Mouse (Mus musculus) heart, embryonic 13.5 days (tissue): ENCODE data around the gene P2rx7. TPM values are rescaled to one million over a fixed set of nuclear protein-coding genes. Genes with fewer than 3 reads are reported as not detected.
A peak's percentile ranks its signal among the peaks of the same experiment; 100 is the strongest.

Experiments used
- ATAC-seq: fragments of 200-750 bp; cut with Nextera tagmentation; 2 replicates; pipeline ENCODE4 v1.8.0; 2017; ENCODE audit warnings: moderate TSS enrichment; ENCODE audit not compliant: insufficient number of reproducible peaks, low FRiP score, low TSS enrichment; ENCODE audit errors: extremely low read depth
- H3K27ac ChIP-seq: fragments of 300-500 bp; sonication (generic); replicated peaks from 2 replicates; pipeline ENCODE4 v1.5.1; 2015; ENCODE audit warnings: moderate library complexity, mild to moderate bottlenecking, inconsistent platforms
- H3K27me3 ChIP-seq: fragments of 300-500 bp; sonication (generic); replicated peaks from 2 replicates; pipeline ENCODE4 v1.6.1; 2015; ENCODE audit warnings: mild to moderate bottlenecking, inconsistent platforms
- H3K36me3 ChIP-seq: fragments of 300-500 bp; sonication (generic); 2 replicates; pipeline ENCODE4 v1.6.1; 2015; ENCODE audit warnings: mild to moderate bottlenecking, inconsistent platforms
- H3K4me1 ChIP-seq: fragments of 300-500 bp; sonication (generic); 2 replicates; pipeline ENCODE4 v1.6.1; 2015; ENCODE audit warnings: inconsistent platforms
- H3K4me2 ChIP-seq: fragments of 300-500 bp; sonication (generic); 2 replicates; pipeline ENCODE4 v1.6.1; 2015; ENCODE audit warnings: inconsistent platforms, mild to moderate bottlenecking, moderate library complexity
- H3K4me3 ChIP-seq: fragments of 300-500 bp; sonication (generic); 2 replicates; pipeline ENCODE4 v1.5.1; 2015; ENCODE audit warnings: moderate library complexity, mild to moderate bottlenecking, inconsistent platforms
- H3K9ac ChIP-seq: fragments of 300-500 bp; sonication (generic); 2 replicates; pipeline ENCODE4 v1.6.1; 2015; ENCODE audit warnings: inconsistent platforms, mild to moderate bottlenecking, moderate library complexity
- H3K9me3 ChIP-seq: fragments of 300-500 bp; sonication (generic); 2 replicates; pipeline ENCODE4 v1.6.1; 2016; ENCODE audit warnings: inconsistent platforms
- WGBS: fragments of 180-500 bp; shearing (Covaris S2); methylation state at CpG from one replicate; pipeline ENCODE4 v1.1.7; 2015; ENCODE audit warnings: mixed read lengths; 5-methylcytosine and 5-hydroxymethylcytosine counted together
- polyA plus RNA-seq: library from polyadenylated mRNA; unstranded; fragments of >200 nt; fragmentation: Nextera tagmentation; extraction: Ambion mirVana; gene quantifications from 2 replicates; pipeline ENCODE4 v1.2.1, GENCODE M21; 2015

The P2rx7 gene
- polyA plus RNA-seq, result 1.3 and 1.6 TPM in 2 replicates

GRCm38 (mm10) chr5:122643701-122644100, at the start of gene P2rx7:
Gene P2rx7 (plus strand): TSS chr5:122643911.
- H3K9ac ChIP-seq, result peak within 1 kb of the TSS; percentile 29
- 73% methylated on average over 12 of the region's 12 CpGs for WGBS
- peaks cover 27% of the 10 kb centered on the region for H3K4me1 ChIP-seq
- no peaks in the 10 kb centered on the region for H3K9me3 ChIP-seq
- 0 out of 2 replicates have a peak within 1 kb of the TSS, but pooled peaks have one; percentile 26 for H3K27ac ChIP-seq
- peak within 1 kb of the TSS; percentile 24; the same call in 1 of the 2 replicates for H3K4me2 ChIP-seq
- no peaks in the 10 kb centered on the region for H3K27me3 ChIP-seq
- 0 out of 2 replicates have a peak within 1 kb of the TSS, but pooled peaks have one; percentile 1 for H3K4me3 ChIP-seq
- no peak for ATAC-seq
- no peaks in the 10 kb centered on the region for H3K36me3 ChIP-seq

- Histone ChIP-seq H3K9me3 (peaks cover 4% of the 10 kb centered on the region; the same call in 1 of the 2 replicates), H3K4me2 (no peak overlapping the region), H3K27me3 (no peaks in the 10 kb centered on the region), H3K4me3 (no peak overlapping the region), H3K36me3 (peaks cover 81% of the 10 kb centered on the region), H3K27ac (no peak overlapping the region), H3K9ac (no peak overlapping the region), H3K4me1 (no peaks in the 10 kb centered on the region)
- no peak for ATAC-seq
- WGBS, result 80% methylated on average over 4 of the region's 4 CpGs
Observed at GRCm38 (mm10) chr5:122595470-122595869, 48.2 kb upstream of the P2rx7 start.

- WGBS, result 21% methylated on average over 11 of the region's 11 CpGs
- Histone ChIP-seq H3K4me2 (peak overlapping the region; percentile 18), H3K36me3 (peaks cover 68% of the 10 kb centered on the region), H3K4me1 (peaks cover 27% of the 10 kb centered on the region), H3K4me3 (no peak overlapping the region), H3K9ac (peak overlapping the region; percentile 17; the same call in 1 of the 2 replicates), H3K9me3 (peaks cover 4% of the 10 kb centered on the region; the same call in 1 of the 2 replicates), H3K27ac (peak overlapping the region; percentile 79), H3K27me3 (no peaks in the 10 kb centered on the region)
- ATAC-seq, result no peak; the same call in 1 of the 2 replicates
Observed at GRCm38 (mm10) chr5:122602233-122602632, 41.5 kb upstream of the P2rx7 start.

GRCm38 (mm10) chr5:122604894-122605293, 38.8 kb upstream of the P2rx7 start:
- H3K4me3 ChIP-seq, result no peak overlapping the region
- ATAC-seq, result no peak
- H3K27me3 ChIP-seq, result no peaks in the 10 kb centered on the region
- H3K36me3 ChIP-seq, result peaks cover 65% of the 10 kb centered on the region
- peak overlapping the region; percentile 63; the same call in 1 of the 2 replicates for H3K27ac ChIP-seq
- no peak overlapping the region for H3K4me2 ChIP-seq
- WGBS, result 50% methylated on average over 2 of the region's 2 CpGs
- peaks cover 27% of the 10 kb centered on the region for H3K4me1 ChIP-seq
- 0 out of 2 replicates have a peak overlapping the region, but pooled peaks have one; percentile 19 for H3K9ac ChIP-seq
- H3K9me3 ChIP-seq, result no peaks in the 10 kb centered on the region

GRCm38 (mm10) chr5:122611651-122612050, 32.1 kb upstream of the P2rx7 start:
- WGBS, result 55% methylated on average over 5 of the region's 5 CpGs
- no peak overlapping the region for H3K4me3 ChIP-seq
- H3K4me2 ChIP-seq, result no peak overlapping the region
- ATAC-seq, result no peak
- peaks cover 32% of the 10 kb centered on the region for H3K36me3 ChIP-seq
- peak overlapping the region; percentile 65 for H3K27ac ChIP-seq
- peaks cover 30% of the 10 kb centered on the region for H3K4me1 ChIP-seq
- peak overlapping the region; percentile 40; the same call in 1 of the 2 replicates for H3K9ac ChIP-seq
- no peaks in the 10 kb centered on the region for H3K27me3 ChIP-seq
- H3K9me3 ChIP-seq, result no peaks in the 10 kb centered on the region

GRCm38 (mm10) chr5:122613908-122614732, 29.6 kb upstream of the P2rx7 start, which contains the start of gene Ift81:
Gene Ift81 (minus strand): TSS chr5:122614518.
- H3K4me2 ChIP-seq, result peak within 1 kb of the TSS; percentile 69
- peaks cover 13% of the 10 kb centered on the region for H3K36me3 ChIP-seq
- 3% methylated on average over 67 of the region's 67 CpGs for WGBS
- peak within 1 kb of the TSS; percentile 94 for H3K27ac ChIP-seq
- H3K4me3 ChIP-seq, result peak within 1 kb of the TSS; percentile 86
- ATAC-seq, result peak; percentile 88
- H3K4me1 ChIP-seq, result peaks cover 50% of the 10 kb centered on the region
- H3K27me3 ChIP-seq, result no peaks in the 10 kb centered on the region
- peak within 1 kb of the TSS; percentile 95 for H3K9ac ChIP-seq
- H3K9me3 ChIP-seq, result no peaks in the 10 kb centered on the region

GRCm38 (mm10) chr5:122617718-122618117, 26.0 kb upstream of the P2rx7 start:
- no peak overlapping the region for H3K4me2 ChIP-seq
- no peaks in the 10 kb centered on the region for H3K36me3 ChIP-seq
- H3K9me3 ChIP-seq, result no peaks in the 10 kb centered on the region
- ATAC-seq, result no peak
- H3K27ac ChIP-seq, result peak overlapping the region; percentile 55
- WGBS, result 52% methylated on average over 5 of the region's 5 CpGs
- H3K4me1 ChIP-seq, result peaks cover 71% of the 10 kb centered on the region
- 0 out of 2 replicates have a peak overlapping the region, but pooled peaks have one; percentile 21 for H3K9ac ChIP-seq
- no peak overlapping the region for H3K4me3 ChIP-seq
- H3K27me3 ChIP-seq, result no peaks in the 10 kb centered on the region

GRCm38 (mm10) chr5:122619686-122620296, 23.9 kb upstream of the P2rx7 start:
- WGBS, result 52% methylated on average over 9 of the region's 9 CpGs
- no peak for ATAC-seq

GRCm38 (mm10) chr5:122621376-122621886, 22.3 kb upstream of the P2rx7 start:
- Histone ChIP-seq H3K36me3 (no peaks in the 10 kb centered on the region), H3K4me3 (no peak overlapping the region), H3K9ac (peak overlapping the region; percentile 74; the same call in 1 of the 2 replicates), H3K27me3 (no peaks in the 10 kb centered on the region), H3K9me3 (no peaks in the 10 kb centered on the region), H3K4me1 (peaks cover 76% of the 10 kb centered on the region), H3K27ac (peak overlapping the region; percentile 98), H3K4me2 (0 out of 2 replicates have a peak overlapping the region, but pooled peaks have one; percentile 4)
- peak; percentile 85; the same call in 1 of the 2 replicates for ATAC-seq
- WGBS, result 2% methylated on average over 7 of the region's 7 CpGs

More at GRCm38 (mm10) chr5:122619686-122620296, 23.9 kb upstream of the P2rx7 start:
- no peaks in the 10 kb centered on the region for H3K27me3 ChIP-seq
- peak overlapping the region; percentile 24; the same call in 1 of the 2 replicates for H3K9ac ChIP-seq
- H3K36me3 ChIP-seq, result no peaks in the 10 kb centered on the region
- H3K9me3 ChIP-seq, result no peaks in the 10 kb centered on the region
- no peak overlapping the region for H3K4me3 ChIP-seq
- H3K4me1 ChIP-seq, result peaks cover 69% of the 10 kb centered on the region
- peak overlapping the region; percentile 98 for H3K27ac ChIP-seq
- H3K4me2 ChIP-seq, result no peak overlapping the region

GRCm38 (mm10) chr5:122622526-122622925, 21.2 kb upstream of the P2rx7 start:
- Histone ChIP-seq H3K9ac (no peak overlapping the region), H3K27ac (peak overlapping the region; percentile 98), H3K36me3 (no peaks in the 10 kb centered on the region), H3K4me3 (no peak overlapping the region), H3K9me3 (no peaks in the 10 kb centered on the region), H3K27me3 (no peaks in the 10 kb centered on the region), H3K4me1 (peaks cover 76% of the 10 kb centered on the region), H3K4me2 (no peak overlapping the region)
- no peak for ATAC-seq
- 77% methylated on average over 5 of the region's 5 CpGs for WGBS

- Histone ChIP-seq H3K36me3 (no peaks in the 10 kb centered on the region), H3K9ac (no peak overlapping the region), H3K4me1 (peaks cover 65% of the 10 kb centered on the region), H3K9me3 (no peaks in the 10 kb centered on the region), H3K4me2 (no peak overlapping the region), H3K4me3 (no peak overlapping the region), H3K27ac (no peak overlapping the region), H3K27me3 (no peaks in the 10 kb centered on the region)
- 72% methylated on average over 9 of the region's 9 CpGs for WGBS
- ATAC-seq, result no peak
Observed at GRCm38 (mm10) chr5:122623861-122624260, 19.9 kb upstream of the P2rx7 start.
